Mouse (Mus musculus) forebrain, embryonic 11.5 days (tissue): Measurements from ENCODE around the gene Kcnd1. TPM values are rescaled to one million over a fixed set of nuclear protein-coding genes. Genes with fewer than 3 reads are reported as not detected.
A peak's percentile ranks its signal among the peaks of the same experiment; 100 is the strongest.

ENCODE experiments used
- ATAC-seq: fragments of 200-750 bp; cut with Nextera tagmentation; replicated peaks from 2 replicates; pipeline ENCODE4 v1.8.0; 2017; ENCODE audit warnings: moderate TSS enrichment; ENCODE audit not compliant: low FRiP score
- DNase-seq: peaks from one replicate; pipeline ENCODE4 v3.0.0-alpha.2; 2017; ENCODE audit warnings: low spot score
- H3K27ac ChIP-seq: fragments of 300-500 bp; sonication (generic); 2 replicates; pipeline ENCODE4 v1.5.1; 2014; ENCODE audit warnings: low read depth, low read length
- H3K27me3 ChIP-seq: fragments of 300-500 bp; sonication (generic); 2 replicates; pipeline ENCODE4 v1.6.1; 2014; ENCODE audit warnings: mild to moderate bottlenecking, low read length, mixed read lengths; ENCODE audit not compliant: control insufficient read depth, insufficient read depth
- H3K36me3 ChIP-seq: fragments of 300-500 bp; sonication (generic); 2 replicates; pipeline ENCODE4 v1.6.1; 2014; ENCODE audit warnings: mild to moderate bottlenecking, low read length, moderate library complexity, mixed read lengths; ENCODE audit not compliant: control insufficient read depth, insufficient read depth
- H3K4me1 ChIP-seq: fragments of 300-500 bp; sonication (generic); replicated peaks from 2 replicates; pipeline ENCODE4 v1.6.1; 2014; ENCODE audit warnings: low read length, mixed read lengths; ENCODE audit not compliant: control insufficient read depth, insufficient read depth
- H3K4me2 ChIP-seq: fragments of 300-500 bp; sonication (generic); 2 replicates; pipeline ENCODE4 v1.6.1; 2014; ENCODE audit warnings: low read depth, mild to moderate bottlenecking, low read length, moderate library complexity, mixed read lengths; ENCODE audit not compliant: severe bottlenecking
- H3K4me3 ChIP-seq: fragments of 300-500 bp; sonication (generic); 2 replicates; pipeline ENCODE4 v1.5.1; 2014; ENCODE audit warnings: low read depth, low read length
- H3K9ac ChIP-seq: fragments of 300-500 bp; sonication (generic); 2 replicates; pipeline ENCODE4 v1.6.1; 2014; ENCODE audit warnings: low read length
- H3K9me3 ChIP-seq: fragments of 300-500 bp; sonication (generic); 2 replicates; pipeline ENCODE4 v1.6.1; 2016; ENCODE audit warnings: low read length, mixed read lengths; ENCODE audit not compliant: control insufficient read depth
- WGBS: fragments of 180-500 bp; shearing (Covaris S2); extraction: QIAGEN DNeasy Blood & Tissue Kit; methylation state at CpG from one replicate; pipeline ENCODE4 v1.1.7; 2014; 5-methylcytosine and 5-hydroxymethylcytosine counted together
- polyA plus RNA-seq: library from polyadenylated mRNA; unstranded; fragments of >200 nt; fragmentation: Nextera tagmentation; extraction: Ambion mirVana; gene quantifications from 2 replicates; pipeline ENCODE4 v1.2.1, GENCODE M21; 2014

The Kcnd1 gene
- polyA plus RNA-seq, 1 experiment from 2014 or later, result 1.2 TPM

- H3K9ac ChIP-seq, result no peak overlapping the region
- ATAC-seq, result no peak
These were observed 43.7 kb downstream of the Kcnd1 start for GRCm38 (mm10) chrX:7865786-7866185.

GRCm38 (mm10) chrX:7867141-7867540 is 45.1 kb downstream of the Kcnd1 start:
- DNase-seq (no peak), ATAC-seq (no peak)
- Histone ChIP-seq H3K36me3 (no peaks in the 10 kb centered on the region; the same call in 1 of the 2 replicates), H3K4me3 (no peak overlapping the region), H3K27me3 (no peaks in the 10 kb centered on the region), H3K27ac (no peak overlapping the region), H3K4me1 (no peaks in the 10 kb centered on the region), H3K4me2 (no peak overlapping the region), H3K9me3 (no peaks in the 10 kb centered on the region), H3K9ac (no peak overlapping the region)
- 100% methylated on average over 1 of the region's 1 CpGs for WGBS

More at GRCm38 (mm10) chrX:7865786-7866185, 43.7 kb downstream of the Kcnd1 start:
- Histone ChIP-seq H3K27me3 (no peaks in the 10 kb centered on the region), H3K36me3 (no peaks in the 10 kb centered on the region; the same call in 1 of the 2 replicates), H3K27ac (no peak overlapping the region), H3K4me3 (no peak overlapping the region), H3K4me2 (no peak overlapping the region), H3K4me1 (no peaks in the 10 kb centered on the region), H3K9me3 (no peaks in the 10 kb centered on the region)
- DNase-seq, result no peak
- WGBS, result 80% methylated on average over 2 of the region's 2 CpGs

- 35% methylated on average over 2 of the region's 2 CpGs for WGBS
- ATAC-seq, result no peak
- H3K4me2 ChIP-seq, result no peak overlapping the region
These were observed 46.4 kb downstream of the Kcnd1 start for GRCm38 (mm10) chrX:7868506-7868905.

GRCm38 (mm10) chrX:7869826-7870225 is 47.7 kb downstream of the Kcnd1 start:
- Histone ChIP-seq H3K4me2 (no peak overlapping the region), H3K9me3 (no peaks in the 10 kb centered on the region)
- 21% methylated on average over 3 of the region's 3 CpGs for WGBS

More at GRCm38 (mm10) chrX:7868506-7868905, 46.4 kb downstream of the Kcnd1 start:
- H3K4me1 ChIP-seq, result no peaks in the 10 kb centered on the region
- H3K9me3 ChIP-seq, result no peaks in the 10 kb centered on the region
- H3K9ac ChIP-seq, result no peak overlapping the region
- no peak for DNase-seq
- H3K36me3 ChIP-seq, result no peaks in the 10 kb centered on the region; the same call in 1 of the 2 replicates
- H3K4me3 ChIP-seq, result no peak overlapping the region
- H3K27ac ChIP-seq, result no peak overlapping the region
- no peaks in the 10 kb centered on the region for H3K27me3 ChIP-seq

GRCm38 (mm10) chrX:7878007-7878419 is 55.9 kb downstream of the Kcnd1 start, which contains the start of gene Pim2:
Gene Pim2 (plus strand): TSS chrX:7878262.
- WGBS, result 12% methylated on average over 36 of the region's 38 CpGs
- Histone ChIP-seq H3K36me3 (no peaks in the 10 kb centered on the region; the same call in 1 of the 2 replicates), H3K27ac (no peak within 1 kb of the TSS)

More at GRCm38 (mm10) chrX:7869826-7870225, 47.7 kb downstream of the Kcnd1 start:
- Histone ChIP-seq H3K4me1 (no peaks in the 10 kb centered on the region), H3K27ac (no peak overlapping the region), H3K36me3 (no peaks in the 10 kb centered on the region; the same call in 1 of the 2 replicates), H3K27me3 (no peaks in the 10 kb centered on the region), H3K9ac (no peak overlapping the region), H3K4me3 (no peak overlapping the region)
- ATAC-seq (no peak), DNase-seq (no peak)

GRCm38 (mm10) chrX:7878495-7878894 is 56.4 kb downstream of the Kcnd1 start:
- no peak overlapping the region for H3K27ac ChIP-seq
- peak overlapping the region; percentile 91 for H3K4me2 ChIP-seq
- H3K9me3 ChIP-seq, result no peaks in the 10 kb centered on the region
- H3K36me3 ChIP-seq, result no peaks in the 10 kb centered on the region; the same call in 1 of the 2 replicates
- H3K27me3 ChIP-seq, result no peaks in the 10 kb centered on the region
- H3K4me1 ChIP-seq, result peaks cover 3% of the 10 kb centered on the region; the same call in 1 of the 2 replicates
- ATAC-seq (peak; percentile 25; the same call in 1 of the 2 replicates), DNase-seq (no peak)
- peak overlapping the region; percentile 41 for H3K4me3 ChIP-seq
- peak overlapping the region; percentile 45; the same call in 1 of the 2 replicates for H3K9ac ChIP-seq
- WGBS, result 21% methylated on average over 21 of the region's 21 CpGs

More at GRCm38 (mm10) chrX:7878007-7878419, 55.9 kb downstream of the Kcnd1 start, which contains the start of gene Pim2:
- H3K27me3 ChIP-seq, result no peaks in the 10 kb centered on the region
- H3K4me2 ChIP-seq, result peak within 1 kb of the TSS; percentile 91
- H3K4me3 ChIP-seq, result peak within 1 kb of the TSS; percentile 41
- H3K9me3 ChIP-seq, result no peaks in the 10 kb centered on the region
- peak; percentile 88 for DNase-seq
- peaks cover 3% of the 10 kb centered on the region; the same call in 1 of the 2 replicates for H3K4me1 ChIP-seq
- H3K9ac ChIP-seq, result peak within 1 kb of the TSS; percentile 45
- ATAC-seq, result peak; percentile 90

GRCm38 (mm10) chrX:7879819-7880218 is 57.7 kb downstream of the Kcnd1 start:
- Histone ChIP-seq H3K9ac (no peak overlapping the region), H3K4me2 (peak overlapping the region; percentile 91; the same call in 1 of the 2 replicates), H3K27ac (no peak overlapping the region), H3K36me3 (no peaks in the 10 kb centered on the region), H3K4me3 (peak overlapping the region; percentile 41; the same call in 1 of the 2 replicates), H3K4me1 (peaks cover 3% of the 10 kb centered on the region; the same call in 1 of the 2 replicates), H3K27me3 (no peaks in the 10 kb centered on the region), H3K9me3 (no peaks in the 10 kb centered on the region)
- ATAC-seq (peak; percentile 63), DNase-seq (peak; percentile 79)
- WGBS, result 19% methylated on average over 11 of the region's 11 CpGs

- no peaks in the 10 kb centered on the region for H3K9me3 ChIP-seq
- peak within 1 kb of the TSS; percentile 40 for H3K9ac ChIP-seq
- 19% methylated on average over 45 of the region's 49 CpGs for WGBS
- ATAC-seq, result peak; percentile 89
- H3K4me1 ChIP-seq, result peaks cover 3% of the 10 kb centered on the region; the same call in 1 of the 2 replicates
- peak within 1 kb of the TSS; percentile 74 for H3K27ac ChIP-seq
- peak within 1 kb of the TSS; percentile 53 for H3K4me3 ChIP-seq
- H3K36me3 ChIP-seq, result no peaks in the 10 kb centered on the region
- DNase-seq, result peak; percentile 83
- peak within 1 kb of the TSS; percentile 61 for H3K4me2 ChIP-seq
- no peaks in the 10 kb centered on the region for H3K27me3 ChIP-seq
These were observed 61.9 kb downstream of the Kcnd1 start, which contains the start of gene Slc35a2 for GRCm38 (mm10) chrX:7883841-7884567. Gene Slc35a2 (plus strand): TSS chrX:7884028.
